Mouse (Mus musculus) CH12F3 (cell line): ENCODE measurements around the gene Pcsk4.

Experiments
- in situ Hi-C: fragments of 300-500 bp; cut with MboI; formaldehyde crosslinking; loops from 2 replicates; pipeline ENCODE4 v1.14.3; 2020; ENCODE audit warnings: low sequenced_read_pairs

The Pcsk4 gene

GRCm38 (mm10) chr10:80329273-80330081 lies at the start of gene Pcsk4, which contains the start of gene Reep6:
Pcsk4 (minus strand) TSS chr10:80329498.
Reep6 (plus strand) TSS chr10:80329953.
- in situ Hi-C loops = no loop called here

DNA sequence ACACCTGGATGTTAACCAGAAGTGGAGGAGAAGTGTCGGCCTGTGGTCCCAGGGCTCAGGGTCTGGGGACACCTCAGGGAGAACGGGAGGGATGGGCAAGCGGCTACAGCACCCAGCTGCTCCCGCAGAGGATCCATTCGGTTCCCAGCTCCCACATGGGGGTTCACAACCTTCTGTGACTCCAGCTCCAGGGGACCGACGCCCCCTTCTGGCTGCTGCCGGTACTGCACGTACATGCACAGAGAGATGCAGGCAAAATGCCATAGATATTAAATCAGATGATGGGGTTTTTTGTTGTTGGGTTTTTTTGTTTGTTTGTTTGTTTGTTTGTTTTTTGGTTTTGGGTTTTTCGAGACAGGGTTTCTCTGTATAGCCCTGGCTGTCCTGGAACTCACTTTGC lies 48.4 kb upstream of the Pcsk4 start:
- in situ Hi-C loops = no loop called here

GRCm38 (mm10) chr10:80376160-80376559 lies 46.9 kb upstream of the Pcsk4 start:
- in situ Hi-C loops = no loop called here

- in situ Hi-C loops = no loop called here
Measured at GRCm38 (mm10) chr10:80374063-80374462, 44.8 kb upstream of the Pcsk4 start.

DNA sequence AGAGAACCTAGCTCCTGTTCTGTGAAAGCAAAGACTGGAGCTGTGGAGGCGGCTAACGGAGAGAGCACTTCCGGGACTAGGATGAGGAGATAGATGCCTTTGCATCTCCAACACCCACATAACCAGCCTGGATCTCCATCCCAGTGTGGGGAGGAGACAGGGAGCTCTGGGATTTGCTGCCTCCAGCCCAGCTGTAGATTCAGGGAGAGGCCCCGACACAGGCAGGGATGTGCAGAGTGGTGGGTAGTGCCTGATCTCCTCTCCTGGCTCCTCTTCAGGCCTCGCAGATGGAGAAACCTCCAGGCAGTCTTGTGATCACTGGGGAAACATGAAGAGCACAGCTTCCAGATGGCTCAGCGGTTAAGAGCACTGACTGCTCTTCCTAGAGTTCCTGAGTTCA lies 43.4 kb upstream of the Pcsk4 start:
- in situ Hi-C loops = no loop called here

- in situ Hi-C loops = no loop called here
Measured at GRCm38 (mm10) chr10:80371983-80372382, 42.7 kb upstream of the Pcsk4 start.

GRCm38 (mm10) chr10:80371411-80371966 lies 42.2 kb upstream of the Pcsk4 start:
- in situ Hi-C loops = no loop called here

- in situ Hi-C loops = no loop called here
Measured at GRCm38 (mm10) chr10:80369995-80370747, 40.9 kb upstream of the Pcsk4 start.

GRCm38 (mm10) chr10:80368392-80368791 lies 39.1 kb upstream of the Pcsk4 start:
- in situ Hi-C loops = no loop called here

GRCm38 (mm10) chr10:80367954-80368353 lies 38.7 kb upstream of the Pcsk4 start:
- in situ Hi-C loops = no loop called here

GRCm38 (mm10) chr10:80365736-80366135 lies 36.4 kb upstream of the Pcsk4 start:
- in situ Hi-C loops = no loop called here

- in situ Hi-C loops = no loop called here
Measured at GRCm38 (mm10) chr10:80363734-80364133, 34.4 kb upstream of the Pcsk4 start.

DNA sequence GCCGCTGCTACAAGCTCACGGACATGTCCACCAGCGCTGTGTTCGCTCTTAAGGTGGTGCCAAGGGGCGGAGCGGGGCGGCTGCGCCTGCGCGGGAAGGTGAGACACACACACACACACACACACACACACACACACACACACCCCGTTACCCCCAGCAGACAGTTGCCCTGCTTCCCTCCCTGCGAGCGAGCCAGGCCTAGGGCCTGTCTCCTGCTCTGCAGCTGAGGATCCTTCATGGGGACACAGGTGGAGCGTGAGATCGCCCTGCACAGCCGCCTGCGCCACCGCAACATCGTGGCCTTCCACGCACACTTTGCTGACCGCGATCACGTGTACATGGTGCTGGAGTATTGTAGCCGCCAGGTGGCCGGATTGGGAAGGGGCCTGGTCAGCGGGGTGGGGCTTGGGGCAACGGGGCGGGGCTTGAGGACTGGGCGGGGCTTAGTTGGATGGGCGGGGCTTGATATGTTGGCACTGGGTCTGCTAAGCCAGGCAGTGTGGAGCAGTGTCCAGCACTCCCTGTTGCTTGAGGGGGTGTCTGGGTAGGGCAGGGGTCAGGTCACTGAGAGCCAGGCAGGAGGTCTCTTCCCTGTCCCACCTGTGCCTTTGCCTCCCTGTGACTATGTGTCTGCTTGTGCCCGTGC lies 28.8 kb upstream of the Pcsk4 start:
- in situ Hi-C loops = no loop called here

- in situ Hi-C loops = no loop called here
Measured at GRCm38 (mm10) chr10:80357336-80357735, 28.0 kb upstream of the Pcsk4 start.

DNA sequence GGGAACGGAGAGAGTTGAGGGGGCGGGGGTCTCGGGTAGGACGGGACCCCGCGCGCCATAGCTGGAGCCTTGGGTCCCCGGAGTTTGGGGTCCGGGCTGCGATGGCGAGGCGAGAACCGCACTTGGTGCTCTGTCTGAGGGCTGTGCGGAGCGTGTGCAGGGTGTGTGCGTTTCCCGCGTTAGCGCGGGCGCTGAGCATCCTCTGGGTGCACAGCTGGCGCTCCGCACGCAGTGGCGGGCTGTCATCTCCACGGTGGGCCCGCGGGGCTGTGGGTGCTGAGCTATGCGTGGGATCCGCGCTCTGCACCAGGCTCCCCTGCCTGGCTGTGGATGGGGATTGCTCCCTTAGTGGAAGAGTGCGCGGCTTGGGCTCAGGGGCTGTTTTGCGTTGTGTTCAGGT lies 27.4 kb upstream of the Pcsk4 start:
- in situ Hi-C loops = no loop called here

GRCm38 (mm10) chr10:80356001-80356682 lies 26.8 kb upstream of the Pcsk4 start, which contains the start of gene Plk5:
Plk5 (plus strand) TSS chr10:80356459.
- in situ Hi-C loops = no loop called here

- in situ Hi-C loops = no loop called here
Measured at GRCm38 (mm10) chr10:80355431-80355830, 26.1 kb upstream of the Pcsk4 start.

DNA sequence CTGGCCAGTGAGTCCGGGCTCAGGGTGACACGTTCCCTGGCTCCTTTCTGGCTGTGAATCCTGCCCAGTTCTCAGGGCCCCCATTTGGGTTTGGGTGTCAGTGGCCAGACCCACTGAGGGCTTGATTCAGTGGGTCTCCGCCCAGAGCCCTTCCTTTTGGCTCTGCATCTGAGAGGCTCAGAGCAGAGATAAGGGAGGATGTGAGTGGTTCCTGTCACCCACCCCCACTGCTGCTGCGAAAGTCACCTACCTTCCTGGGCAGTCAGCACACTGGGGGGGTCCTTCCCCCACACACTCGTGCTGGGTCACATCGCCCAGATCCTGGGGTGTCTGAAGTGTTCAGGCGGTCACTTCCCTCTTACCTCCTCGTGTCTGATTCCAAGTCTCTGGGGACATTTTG lies 23.4 kb upstream of the Pcsk4 start:
- in situ Hi-C loops = no loop called here

GRCm38 (mm10) chr10:80351896-80352295 lies 22.6 kb upstream of the Pcsk4 start:
- in situ Hi-C loops = no loop called here

GRCm38 (mm10) chr10:80350292-80350691 lies 21.0 kb upstream of the Pcsk4 start:
- in situ Hi-C loops = no loop called here

DNA sequence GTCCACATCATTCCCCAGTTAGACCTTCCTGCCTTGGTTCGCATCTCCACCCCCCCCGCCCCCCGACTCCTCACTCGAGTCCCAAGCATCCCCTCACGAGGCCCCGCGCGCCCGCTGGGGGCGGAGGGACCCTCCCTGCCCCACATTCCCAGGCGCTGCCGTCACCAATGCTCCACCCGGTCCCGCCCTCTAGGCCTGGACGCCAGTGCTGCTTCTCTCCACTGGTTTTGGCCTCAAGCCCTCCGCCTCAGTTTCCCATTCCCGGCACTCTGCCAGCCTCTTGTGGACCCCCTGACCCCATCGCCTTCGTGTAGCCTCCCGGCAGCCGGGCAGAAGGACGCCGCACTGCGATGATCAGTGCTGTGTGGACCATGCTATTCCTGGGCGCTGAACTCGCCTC lies 19.7 kb upstream of the Pcsk4 start:
- in situ Hi-C loops = no loop called here
